Mouse (Mus musculus) lung, postnatal 14 days (tissue): ENCODE measurements around the gene Mmp23.

Source experiments
- DNase-seq: peaks from one replicate; pipeline ENCODE4 v3.0.0; 2021

Gene Mmp23

DNA sequence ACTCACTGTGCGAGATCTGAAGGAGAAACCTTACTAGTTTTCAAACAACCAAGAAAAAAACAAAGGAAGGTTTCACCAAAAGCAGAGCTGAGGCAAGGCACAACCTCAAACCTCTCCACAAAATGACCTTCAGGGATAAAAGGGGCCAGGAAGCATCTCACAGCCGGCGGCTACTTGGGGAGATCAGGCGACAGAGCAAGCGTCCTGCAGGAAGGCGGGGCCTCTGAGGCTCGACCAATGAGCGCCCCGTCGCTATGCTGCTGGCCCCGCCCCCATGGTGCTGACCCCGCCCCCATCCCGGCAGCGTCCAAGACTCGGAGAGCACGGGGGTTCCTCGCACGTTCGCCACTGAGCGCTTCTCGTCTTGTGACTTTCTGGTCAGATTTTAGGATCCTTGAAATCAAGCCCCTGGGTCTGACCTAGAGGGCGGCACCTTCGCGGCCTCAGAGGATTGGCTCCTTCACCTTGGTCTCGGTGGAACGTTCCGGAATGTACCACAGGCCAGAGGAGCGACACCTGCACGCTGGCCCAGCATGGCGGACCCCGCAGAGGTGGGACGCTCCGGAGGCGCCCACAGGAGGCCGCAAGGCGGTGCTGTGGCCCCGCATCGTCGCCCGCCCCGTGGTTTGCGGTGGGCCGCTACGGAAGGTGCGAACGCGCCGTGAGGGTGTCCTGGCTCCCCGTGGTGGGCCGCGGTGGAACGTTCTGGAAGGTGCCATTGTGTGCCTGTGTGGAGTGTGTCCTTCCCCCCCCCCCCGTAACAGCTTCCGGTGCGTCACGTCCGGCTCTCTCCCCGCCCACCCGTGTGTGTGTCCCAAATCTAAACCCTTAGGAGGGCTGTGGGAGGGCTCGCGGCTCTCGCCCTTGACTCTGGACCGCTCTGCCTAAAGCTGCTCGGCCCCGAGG lies 51.8 kb downstream of the Mmp23 start, which contains the start of gene Slc35e2:
TSS of gene Slc35e2 (plus strand) at position 326 of the 906 bp plus-strand sequence.
- peak; percentile 96 for DNase-seq
